Mouse (Mus musculus): ENCODE results near the gene Rab3d.

GRCm38 (mm10) chr9:21962416-21963059 is 44.5 kb upstream of the Rab3d start:
- no peak for TF ChIP-seq CHD2 (IDR thresholded peaks at IDR 0.05; ENCODE audit: low read depth, low read length)
- no peak for TF ChIP-seq ZNF384 (IDR thresholded peaks at IDR 0.05; ENCODE audit: low read depth, low read length)

All from ES-E14 (cell line).